Mouse (Mus musculus): Measurements from ENCODE around the gene Mgmt. TPM values are rescaled to one million over a fixed set of nuclear protein-coding genes. Genes with fewer than 3 reads are reported as not detected.

Gene Mgmt
- total RNA-seq, 2 experiments from 2014 or later: 1.0 to 1.2 TPM

DNA sequence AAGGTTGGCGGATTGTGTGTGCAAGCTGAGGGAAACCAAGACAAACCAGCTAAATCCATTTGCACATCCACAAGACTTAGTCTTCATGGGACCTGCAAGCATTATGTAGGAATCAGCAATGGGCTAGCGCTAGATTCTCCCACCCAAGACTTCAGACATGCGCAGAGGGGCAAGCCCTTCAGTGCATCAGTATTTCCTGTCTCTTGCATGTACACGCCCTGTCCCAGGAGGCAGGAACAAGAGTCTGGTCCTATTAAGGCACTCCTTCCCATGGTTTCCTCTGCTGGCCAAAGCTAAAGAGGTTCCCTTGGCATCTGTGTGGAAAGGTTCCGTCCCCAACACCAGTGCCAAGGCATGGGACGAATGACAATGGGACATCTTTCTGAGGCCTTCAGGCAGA is 166.7 kb downstream of the Mgmt start:
- DNase-seq (ENCODE audit: low spot score in 2 of 2): no peak
- no peak overlapping the region for H3K27ac ChIP-seq
- no peak for TF ChIP-seq CTCF (conservative IDR thresholded peaks at IDR 0.05)
- no peak overlapping the region for H3K4me3 ChIP-seq

GRCm38 (mm10) chr7:137064255-137064654 is 169.8 kb downstream of the Mgmt start:
- Histone ChIP-seq H3K4me3 (no peak overlapping the region), H3K27ac (no peak overlapping the region)
- DNase-seq (ENCODE audit: low spot score in 2 of 2): no peak
- no peak for TF ChIP-seq CTCF (conservative IDR thresholded peaks at IDR 0.05)

DNA sequence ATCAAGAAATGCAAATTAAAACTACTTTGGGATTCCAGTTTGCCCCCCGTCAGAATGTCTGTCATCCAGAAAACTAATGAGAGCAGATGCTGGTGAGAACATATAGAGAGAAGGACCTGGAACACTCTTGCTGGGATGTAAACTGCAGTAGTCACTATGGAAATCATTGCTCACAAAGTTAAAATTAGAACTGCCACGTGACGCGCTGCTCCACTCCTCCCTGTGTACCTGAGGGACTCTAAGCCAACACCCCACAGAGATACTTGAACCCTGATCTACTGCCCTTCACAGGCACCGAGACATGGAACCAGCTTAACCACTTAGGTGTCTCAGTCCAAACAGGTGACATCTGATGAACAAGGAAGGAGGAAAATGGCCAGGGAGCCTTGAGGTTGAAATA is 171.0 kb downstream of the Mgmt start:
- no peak for DNase-seq (ENCODE audit: low spot score in 2 of 2)
- TF ChIP-seq CTCF (conservative IDR thresholded peaks at IDR 0.05): no peak
- Histone ChIP-seq H3K27ac (no peak overlapping the region), H3K4me3 (no peak overlapping the region)

DNA sequence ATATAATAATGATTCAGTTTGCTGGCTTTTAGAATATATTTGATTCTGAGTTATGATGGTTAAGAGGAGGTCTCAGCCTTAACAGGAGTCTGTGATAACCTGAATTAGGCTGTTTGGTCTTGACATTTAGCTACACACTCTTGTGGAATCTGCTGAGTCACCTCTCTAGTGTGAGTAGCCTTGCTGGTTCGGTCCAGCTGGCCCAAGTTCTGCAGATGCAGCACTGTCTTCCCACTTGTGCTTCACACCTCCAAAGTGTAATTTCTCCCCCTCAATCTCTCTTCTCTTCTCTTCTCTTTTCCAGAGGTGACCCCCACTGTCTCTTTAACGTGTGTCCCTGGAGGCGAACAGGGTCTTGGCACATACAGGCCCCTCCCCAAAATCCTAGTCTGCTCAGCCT is 171.8 kb downstream of the Mgmt start:
- no peak for DNase-seq (ENCODE audit: low spot score in 2 of 2)
- Histone ChIP-seq H3K4me3 (no peak overlapping the region), H3K27ac (no peak overlapping the region)
- TF ChIP-seq CTCF (conservative IDR thresholded peaks at IDR 0.05): no peak

DNA sequence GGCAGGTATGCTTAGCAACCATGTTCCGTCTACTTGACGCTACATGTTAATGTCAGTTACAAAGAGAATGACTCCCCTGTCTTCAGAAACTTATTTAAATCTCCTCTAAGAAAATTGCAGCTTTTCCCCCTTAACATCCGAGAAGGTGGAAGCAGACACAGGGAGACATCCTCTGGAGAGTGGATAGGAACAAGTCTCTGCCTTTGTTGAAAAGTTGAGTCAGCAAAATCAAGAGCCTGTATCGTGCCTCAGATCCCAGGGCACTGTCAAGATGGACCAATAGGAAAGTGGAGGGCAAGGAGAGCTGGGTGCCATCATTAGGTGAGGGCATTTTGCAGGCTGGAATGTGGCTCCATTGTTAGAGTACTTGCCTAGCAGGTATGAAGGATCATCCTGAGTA is 172.6 kb downstream of the Mgmt start:
- TF ChIP-seq CTCF (conservative IDR thresholded peaks at IDR 0.05): no peak
- no peak for DNase-seq (ENCODE audit: low spot score in 2 of 2)
- no peak overlapping the region for H3K4me3 ChIP-seq
- no peak overlapping the region for H3K27ac ChIP-seq

GRCm38 (mm10) chr7:137067758-137068157 is 173.3 kb downstream of the Mgmt start:
- no peak for TF ChIP-seq CTCF (conservative IDR thresholded peaks at IDR 0.05)
- Histone ChIP-seq H3K27ac (no peak overlapping the region), H3K4me3 (no peak overlapping the region)
- DNase-seq (ENCODE audit: low spot score in 2 of 2): no peak

DNA sequence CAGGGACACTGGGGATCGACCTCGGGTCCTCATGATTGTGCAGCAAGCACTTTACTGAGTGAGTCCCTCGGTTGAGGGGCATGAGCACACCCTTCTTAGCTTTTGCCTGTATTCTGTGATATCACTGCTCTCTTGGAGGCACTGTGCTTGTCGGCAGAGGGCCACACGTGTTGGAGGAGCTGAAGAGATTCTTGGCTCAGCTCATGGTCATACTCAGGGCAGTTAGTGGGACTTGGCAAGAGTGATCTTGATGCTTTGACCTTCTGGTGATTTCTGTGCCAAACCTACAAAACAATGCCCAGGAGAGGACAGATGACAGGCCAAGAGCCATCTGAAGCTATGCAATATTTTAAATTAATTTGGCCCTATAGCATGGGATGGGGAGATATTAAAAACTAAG is 174.4 kb downstream of the Mgmt start:
- TF ChIP-seq CTCF (conservative IDR thresholded peaks at IDR 0.05): no peak
- H3K4me3 ChIP-seq: no peak overlapping the region
- no peak for DNase-seq (ENCODE audit: low spot score in 2 of 2)
- no peak overlapping the region for H3K27ac ChIP-seq

DNA sequence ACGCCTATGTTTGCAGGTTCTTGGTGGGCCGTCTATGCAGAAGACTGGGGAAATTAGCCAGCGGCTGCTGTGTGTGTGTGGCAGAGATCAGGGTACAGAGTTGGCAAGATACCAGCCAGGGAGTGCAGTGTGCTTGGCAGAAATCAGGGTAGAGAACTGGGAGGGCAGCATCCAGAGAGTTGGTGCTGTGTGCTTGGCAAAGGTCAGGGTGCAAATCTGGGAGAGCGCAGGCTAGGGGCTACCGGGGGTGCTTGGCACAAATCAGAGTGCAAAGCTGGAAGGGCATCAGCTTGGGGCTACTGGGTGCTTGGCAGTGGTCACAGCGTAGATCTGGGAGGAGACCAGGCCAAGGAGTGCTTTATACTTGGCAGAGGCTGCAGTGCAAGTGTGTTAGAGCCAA is 175.4 kb downstream of the Mgmt start:
- no peak for DNase-seq (ENCODE audit: low spot score in 2 of 2)
- Histone ChIP-seq H3K4me3 (no peak overlapping the region), H3K27ac (no peak overlapping the region)
- no peak for TF ChIP-seq CTCF (conservative IDR thresholded peaks at IDR 0.05)

DNA sequence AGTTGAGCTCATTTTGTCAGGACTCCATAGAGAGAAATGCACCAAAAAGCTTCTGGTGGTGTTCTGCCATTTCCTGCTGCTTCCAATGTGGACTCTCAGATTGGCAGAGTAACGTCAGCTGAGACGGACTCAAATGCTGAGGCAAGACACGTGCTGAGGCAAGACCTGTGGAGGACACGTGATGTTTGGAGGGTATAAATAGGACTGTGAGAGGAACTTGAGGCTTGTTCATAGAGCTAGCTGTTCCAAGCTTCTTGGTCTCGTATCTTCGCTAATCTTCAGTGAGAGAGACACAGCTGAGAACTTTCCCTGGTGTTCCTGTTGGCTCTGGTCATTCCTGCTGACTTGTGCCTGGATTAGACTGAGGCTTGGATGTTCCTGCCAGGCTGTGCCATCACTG is 176.9 kb downstream of the Mgmt start:
- DNase-seq (ENCODE audit: low spot score in 2 of 2): no peak
- Histone ChIP-seq H3K27ac (no peak overlapping the region), H3K4me3 (no peak overlapping the region)
- TF ChIP-seq CTCF (conservative IDR thresholded peaks at IDR 0.05): no peak

DNA sequence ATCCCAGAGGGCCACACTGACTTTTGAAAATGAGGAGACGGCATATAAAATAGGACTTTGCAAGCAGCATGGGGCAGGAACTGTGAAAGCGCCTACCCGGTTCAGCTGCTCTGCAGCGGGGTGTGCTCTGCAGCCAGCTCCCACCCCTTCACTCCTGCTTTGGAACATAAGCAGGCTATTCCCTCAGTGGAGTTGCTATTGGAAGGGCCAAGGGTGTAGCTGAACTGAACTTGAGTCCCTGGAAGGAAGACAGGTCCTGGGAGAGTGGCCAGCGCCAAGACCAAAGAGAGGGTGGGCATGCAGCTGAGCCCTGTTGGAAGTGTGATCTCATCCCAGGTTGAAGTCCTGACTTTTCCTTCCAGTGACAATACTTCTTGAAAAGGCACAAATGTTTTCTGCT is 179.5 kb downstream of the Mgmt start:
- no peak for TF ChIP-seq CTCF (conservative IDR thresholded peaks at IDR 0.05)
- DNase-seq (ENCODE audit: low spot score in 2 of 2): no peak
- H3K4me3 ChIP-seq: no peak overlapping the region
- H3K27ac ChIP-seq: no peak overlapping the region

DNA sequence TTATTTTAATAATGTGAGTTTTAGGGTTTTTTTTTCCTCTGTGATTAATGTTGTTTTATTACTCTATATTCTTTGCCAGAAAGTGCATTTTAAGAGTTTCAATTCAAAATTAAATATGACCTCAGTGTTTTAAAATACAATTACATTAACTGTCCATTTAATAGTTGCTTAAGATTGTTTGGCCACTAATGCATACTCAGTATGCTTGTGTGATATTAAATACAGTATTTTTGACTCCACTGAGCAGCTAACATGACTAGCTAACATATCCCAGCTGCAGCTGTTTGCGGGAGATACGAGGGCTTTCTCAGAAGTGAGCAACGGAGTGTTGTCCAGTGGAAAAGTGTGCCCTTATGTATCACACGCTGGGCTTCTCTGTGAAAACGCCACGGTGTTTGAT is 179.9 kb downstream of the Mgmt start:
- no peak for DNase-seq (ENCODE audit: low spot score in 2 of 2)
- H3K4me3 ChIP-seq: no peak overlapping the region
- TF ChIP-seq CTCF (conservative IDR thresholded peaks at IDR 0.05): no peak
- no peak overlapping the region for H3K27ac ChIP-seq

- TF ChIP-seq CTCF (conservative IDR thresholded peaks at IDR 0.05): no peak
Measured at GRCm38 (mm10) chr7:137075301-137075700, 180.9 kb downstream of the Mgmt start.

DNA sequence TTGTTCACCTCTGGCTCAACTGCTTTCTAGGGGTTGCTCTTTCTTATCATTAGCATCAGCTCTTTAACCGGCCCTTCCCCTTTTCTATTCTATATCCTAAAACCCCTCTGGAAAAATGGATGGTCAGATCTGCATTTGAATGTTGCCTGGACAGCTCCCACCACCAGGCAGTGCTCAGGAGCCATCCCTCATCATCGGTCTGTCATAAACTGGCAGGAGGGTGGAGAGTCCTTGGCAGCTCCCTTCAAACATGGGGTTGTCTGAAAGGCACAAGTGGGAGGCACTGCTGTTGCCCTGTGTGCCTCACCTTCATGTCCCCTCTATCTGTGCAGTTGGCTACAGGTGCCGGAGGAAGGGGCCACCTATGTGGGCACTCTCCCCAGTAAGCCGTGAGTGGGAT is 185.8 kb downstream of the Mgmt start:
- Histone ChIP-seq H3K4me3 (no peak overlapping the region), H3K27ac (no peak overlapping the region)
- TF ChIP-seq CTCF (conservative IDR thresholded peaks at IDR 0.05): no peak
- DNase-seq (ENCODE audit: low spot score in 2 of 2): no peak

More at GRCm38 (mm10) chr7:137075301-137075700, 180.9 kb downstream of the Mgmt start:
- Histone ChIP-seq H3K27ac (no peak overlapping the region), H3K4me3 (no peak overlapping the region)
- no peak for DNase-seq (ENCODE audit: low spot score in 2 of 2)

DNA sequence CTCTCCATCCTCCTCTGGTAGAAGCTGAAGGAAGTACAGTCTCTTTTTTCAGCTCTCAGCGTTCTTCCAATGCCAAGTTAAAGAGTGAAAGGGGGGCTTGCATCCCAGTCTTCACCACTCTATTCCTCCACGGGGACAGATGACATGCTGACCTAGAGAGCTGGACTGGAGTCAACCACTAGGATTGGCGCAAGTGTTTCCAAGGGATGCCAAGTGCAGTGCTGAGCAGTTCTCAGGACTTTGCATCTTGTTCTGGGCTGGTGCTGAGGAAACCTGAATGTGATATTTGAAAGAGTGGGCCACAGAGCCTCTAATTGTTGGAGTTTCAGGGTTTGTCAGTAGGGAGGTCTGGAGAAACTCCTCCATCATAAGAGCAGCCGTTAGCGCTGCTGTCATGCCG is 187.8 kb downstream of the Mgmt start:
- TF ChIP-seq CTCF (conservative IDR thresholded peaks at IDR 0.05): no peak
- Histone ChIP-seq H3K4me3 (no peak overlapping the region), H3K27ac (no peak overlapping the region)
- no peak for DNase-seq (ENCODE audit: low spot score in 2 of 2)

GRCm38 (mm10) chr7:137084651-137085050 is 190.2 kb downstream of the Mgmt start:
- Histone ChIP-seq H3K4me3 (no peak overlapping the region), H3K27ac (no peak overlapping the region)
- TF ChIP-seq CTCF (conservative IDR thresholded peaks at IDR 0.05): no peak
- DNase-seq (ENCODE audit: low spot score in 2 of 2): no peak

All from layer of hippocampus, adult 2 months (tissue).